Mouse (Mus musculus): ENCODE measurements around the gene Cers3.

The Cers3 gene

DNA sequence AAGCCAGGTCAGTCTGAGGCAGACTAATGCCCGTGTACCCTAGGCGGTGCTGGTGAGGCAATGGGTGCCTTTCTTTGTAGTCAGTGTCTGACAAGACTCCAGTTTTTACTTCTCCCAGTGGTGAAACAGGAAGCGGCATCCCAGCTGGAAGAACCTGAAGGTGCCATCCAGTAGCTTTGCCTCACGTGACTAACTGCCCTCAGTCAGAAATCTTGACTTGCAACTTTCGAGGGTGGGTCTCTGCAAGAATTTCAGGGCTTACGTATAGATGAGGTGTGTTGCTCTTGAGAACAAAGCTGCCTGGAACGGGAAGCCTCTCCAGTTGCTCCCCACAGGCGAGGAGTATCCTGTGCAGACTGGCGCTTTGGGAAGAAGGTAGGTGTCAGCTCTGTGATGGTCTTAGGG, at the start of gene Cers3:
Gene Cers3, plus strand, starts transcription at position 128 of the 405 bp plus-strand sequence.
- ATAC-seq (ENCODE audit: low TSS enrichment) = no peak

DNA sequence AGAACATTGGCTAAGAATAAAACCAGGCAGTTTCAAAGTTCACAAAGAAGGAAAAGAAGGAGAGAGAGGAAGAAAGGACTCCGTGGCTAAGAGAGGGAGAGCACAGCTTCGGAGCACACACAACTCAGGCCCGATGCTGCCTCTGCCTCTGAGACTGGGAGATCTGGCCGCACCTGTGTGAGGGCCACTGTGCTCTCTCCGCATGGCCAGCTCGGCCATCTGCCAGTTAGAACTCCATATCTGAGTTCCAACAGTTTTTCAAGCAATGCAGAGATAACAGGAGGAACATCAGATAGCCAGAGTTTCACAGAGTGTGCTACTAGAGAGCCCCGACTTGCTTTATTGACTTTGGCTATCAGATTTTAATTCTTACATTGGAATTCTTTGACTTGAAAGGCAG, 48.8 kb upstream of the Cers3 start:
- ATAC-seq (ENCODE audit: low TSS enrichment) = no peak

DNA sequence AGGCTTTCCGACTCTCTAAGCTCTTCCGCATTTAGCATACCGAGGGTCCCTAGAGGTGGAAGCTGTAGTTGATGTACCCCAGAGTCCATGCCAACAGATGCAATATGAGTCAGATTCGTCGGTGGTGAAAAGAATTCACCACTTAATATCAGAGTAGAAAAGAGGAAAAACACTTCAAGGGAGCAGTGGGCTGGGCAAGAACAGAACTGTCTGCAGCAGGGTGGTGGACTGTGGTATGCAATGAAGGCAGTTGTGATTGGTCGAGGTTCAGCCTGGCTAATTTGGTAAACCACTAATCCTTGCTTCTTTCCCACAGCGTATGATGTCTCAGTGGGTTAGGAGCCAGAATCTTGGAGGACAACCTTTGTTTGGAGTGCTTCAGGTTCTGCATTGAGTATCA, 40.6 kb upstream of the Cers3 start:
- ATAC-seq (ENCODE audit: low TSS enrichment) = no peak

DNA sequence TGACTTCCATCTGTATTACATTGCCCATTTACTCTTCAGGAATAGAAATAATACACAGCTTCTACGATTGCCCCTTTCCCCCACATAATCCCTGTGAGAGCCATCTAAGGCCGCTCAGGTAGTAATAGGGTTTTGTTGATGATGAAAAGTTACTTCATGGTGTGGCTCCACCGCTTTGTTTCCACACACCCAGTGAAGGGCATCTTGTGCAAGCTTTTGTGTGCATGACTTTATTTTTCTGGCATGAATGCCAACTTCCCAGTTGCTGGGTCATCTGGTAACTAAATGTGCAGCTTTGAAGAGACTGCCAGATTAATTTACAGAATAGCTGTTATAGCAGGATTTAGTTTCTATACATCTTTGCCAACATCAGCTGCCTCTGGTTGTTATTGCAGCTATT, 38.7 kb upstream of the Cers3 start:
- ATAC-seq (ENCODE audit: low TSS enrichment) = no peak

DNA sequence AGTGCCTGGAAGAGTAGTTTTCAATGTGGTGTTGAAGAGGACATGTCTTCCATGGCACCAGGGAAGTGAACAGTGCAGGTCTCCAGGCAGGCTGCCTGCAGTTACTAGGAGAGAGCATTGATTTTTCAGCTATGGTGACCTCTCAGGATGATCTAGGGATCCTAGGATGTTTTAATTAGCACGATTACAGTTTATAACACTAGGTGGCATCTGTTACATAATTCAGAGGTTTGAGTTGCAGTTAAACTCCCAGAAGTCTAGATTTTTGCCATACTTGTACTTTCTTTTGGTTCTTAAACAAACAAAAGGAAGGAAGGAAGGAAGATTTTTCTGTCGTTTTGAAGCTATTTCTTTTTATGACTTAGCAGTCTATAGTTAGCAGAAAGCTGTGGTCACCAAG, 32.1 kb upstream of the Cers3 start:
- no peak for ATAC-seq (ENCODE audit: low TSS enrichment)

DNA sequence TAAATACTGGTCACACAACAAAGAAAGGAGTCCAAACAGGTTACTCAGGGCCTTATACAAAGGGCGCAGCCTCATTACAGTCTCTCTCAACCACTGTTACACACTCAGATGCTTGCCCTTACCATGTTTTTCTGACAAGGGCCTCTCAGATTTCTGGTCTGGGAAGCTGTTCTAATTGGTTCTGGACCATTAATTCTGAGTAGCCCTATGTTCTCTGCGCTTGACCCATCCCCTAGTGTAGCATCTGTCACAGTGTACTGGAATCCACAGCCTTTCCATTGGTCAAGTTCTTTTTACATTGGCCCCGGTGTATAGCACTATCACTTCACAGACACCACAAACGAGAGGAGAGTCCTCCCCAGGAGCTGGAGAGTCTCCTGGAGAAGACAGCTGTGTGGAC, 18.8 kb upstream of the Cers3 start:
- ATAC-seq (ENCODE audit: low TSS enrichment) = no peak

DNA sequence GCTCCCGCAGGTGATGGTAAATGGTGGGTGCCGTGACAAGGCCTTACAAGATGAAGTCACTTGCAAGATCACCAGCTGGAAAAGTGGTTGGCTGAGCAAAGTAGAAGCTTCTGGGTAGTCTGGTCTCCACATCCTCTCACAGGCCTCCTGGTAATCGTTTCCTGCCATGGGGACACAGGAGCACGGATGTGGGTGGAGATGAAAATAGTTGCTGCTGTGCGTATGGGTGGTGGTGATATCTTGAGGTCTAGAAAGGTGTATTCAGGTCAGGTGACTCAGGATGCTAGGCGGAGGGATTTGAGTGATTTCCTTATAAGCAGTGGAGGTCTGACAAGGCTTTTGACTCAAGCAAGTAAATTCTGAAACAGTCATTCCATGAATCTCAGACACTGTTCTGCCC, 18.4 kb upstream of the Cers3 start:
- no peak for ATAC-seq (ENCODE audit: low TSS enrichment)

DNA sequence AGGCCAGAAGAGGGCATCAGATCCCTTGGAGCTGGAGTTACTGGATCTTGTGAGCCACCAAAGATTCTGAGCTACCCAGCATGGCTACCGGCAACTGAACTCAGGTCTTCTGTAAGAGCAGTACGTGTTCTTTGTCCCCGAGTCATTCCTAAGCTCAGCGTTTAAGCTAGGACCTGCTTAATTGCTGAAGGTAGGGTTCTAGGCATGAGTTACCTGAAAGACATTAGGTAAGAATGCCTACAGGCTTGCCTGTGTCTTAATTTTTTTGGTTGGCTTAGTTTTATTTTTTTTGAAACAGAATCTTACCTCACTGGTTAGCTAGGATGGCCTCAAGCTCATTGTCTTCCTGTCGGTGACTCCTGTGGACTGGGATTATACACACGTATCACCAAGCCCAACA, 15.2 kb upstream of the Cers3 start:
- ATAC-seq (ENCODE audit: low TSS enrichment) = no peak

DNA sequence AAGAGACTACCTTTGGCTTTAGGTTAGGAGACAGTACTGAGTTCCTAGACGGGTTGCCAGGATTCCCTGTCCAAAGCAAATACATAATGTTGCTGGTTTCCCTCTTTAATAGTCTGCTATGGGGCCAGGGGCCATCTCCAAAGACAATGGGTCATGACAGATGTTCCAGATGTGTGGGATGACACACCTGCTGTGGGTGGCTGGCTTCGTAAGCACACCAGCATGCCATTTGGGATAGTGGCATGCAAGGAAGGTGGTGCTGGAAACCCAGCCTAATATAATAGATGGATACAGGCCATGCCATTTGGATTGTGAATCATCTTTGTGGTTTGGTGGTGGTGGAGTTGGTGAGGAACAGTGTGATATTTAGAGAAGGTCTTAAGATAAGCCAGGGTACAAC, 14.1 kb upstream of the Cers3 start:
- no peak for ATAC-seq (ENCODE audit: low TSS enrichment)

DNA sequence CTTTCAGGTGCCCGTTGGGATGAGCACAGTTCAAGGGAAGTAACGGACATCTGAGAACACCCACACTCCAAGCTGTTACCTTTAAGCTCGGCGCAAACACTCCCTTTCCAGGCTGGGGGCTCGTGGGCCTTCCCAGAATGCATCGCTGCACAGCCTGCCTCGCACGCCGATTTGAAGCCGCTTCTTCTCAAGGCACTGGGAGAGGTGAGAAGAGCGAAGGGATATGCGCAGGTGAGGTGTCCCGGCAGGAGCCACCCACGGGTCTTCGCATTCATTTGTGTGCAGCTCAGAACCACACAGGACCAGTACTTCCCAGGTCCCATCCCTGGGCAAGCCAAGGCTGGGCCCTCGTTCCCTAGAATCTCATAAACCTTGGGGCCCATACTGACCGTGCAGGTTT, 9.9 kb upstream of the Cers3 start:
- no peak for ATAC-seq (ENCODE audit: low TSS enrichment)

DNA sequence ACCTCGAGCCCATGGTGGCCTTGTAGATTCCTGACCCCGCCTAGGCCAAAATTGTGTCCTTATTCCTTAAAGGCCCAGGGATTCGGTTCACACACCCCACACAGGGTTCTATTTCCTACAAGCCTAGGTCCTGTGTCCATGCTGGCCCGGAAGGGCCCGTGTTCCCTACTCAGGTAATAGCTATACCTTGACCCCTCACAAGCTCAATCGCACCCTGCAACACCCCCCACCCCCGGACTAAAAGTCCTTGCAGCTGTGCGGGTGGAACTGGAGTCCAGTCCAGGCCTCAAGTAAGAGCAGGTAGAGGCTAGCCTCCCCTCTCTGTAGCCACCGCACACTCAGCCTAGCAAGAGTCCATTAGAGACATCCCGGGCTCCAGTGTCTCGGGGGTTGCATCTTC, 9.4 kb upstream of the Cers3 start:
- ATAC-seq (ENCODE audit: low TSS enrichment) = no peak

DNA sequence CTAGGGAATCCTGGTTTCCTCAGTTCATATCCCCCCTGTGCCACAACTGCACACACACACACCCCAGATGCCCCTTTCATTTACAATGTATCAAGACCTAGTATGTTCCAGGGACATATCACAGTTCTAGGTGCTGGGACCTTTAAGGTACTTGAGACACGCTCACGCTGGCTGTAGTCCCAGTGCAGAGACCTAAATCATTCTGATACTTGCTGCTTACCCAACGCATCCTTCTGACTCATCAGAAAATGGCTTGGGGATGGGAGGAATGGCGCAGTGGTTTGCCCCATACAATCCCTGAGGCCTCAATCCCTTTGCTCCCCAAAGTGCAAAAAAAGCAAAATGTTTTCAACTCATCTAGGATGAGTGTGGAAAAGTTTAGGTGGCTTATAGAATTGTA, 8.8 kb upstream of the Cers3 start:
- no peak for ATAC-seq (ENCODE audit: low TSS enrichment)

DNA sequence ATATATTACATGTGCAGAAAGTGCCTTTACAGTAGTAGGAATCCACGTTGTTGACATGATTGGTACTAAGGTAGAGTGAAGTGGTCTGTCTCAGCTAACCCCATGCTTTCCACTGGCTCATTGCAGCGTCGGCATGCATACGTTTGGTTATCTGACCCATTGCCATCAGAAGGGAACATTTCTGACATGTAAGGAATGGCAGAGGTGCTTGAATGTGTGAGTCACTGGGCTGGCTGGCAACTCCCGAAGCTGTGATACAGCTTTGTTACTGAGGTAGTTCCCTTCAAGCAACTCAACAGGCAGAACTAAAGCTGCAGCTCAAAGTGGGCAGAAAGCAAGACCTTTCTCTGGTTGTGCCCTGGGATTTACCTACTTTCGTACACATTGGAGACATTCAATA, 8.3 kb upstream of the Cers3 start:
- ATAC-seq (ENCODE audit: low TSS enrichment) = no peak

DNA sequence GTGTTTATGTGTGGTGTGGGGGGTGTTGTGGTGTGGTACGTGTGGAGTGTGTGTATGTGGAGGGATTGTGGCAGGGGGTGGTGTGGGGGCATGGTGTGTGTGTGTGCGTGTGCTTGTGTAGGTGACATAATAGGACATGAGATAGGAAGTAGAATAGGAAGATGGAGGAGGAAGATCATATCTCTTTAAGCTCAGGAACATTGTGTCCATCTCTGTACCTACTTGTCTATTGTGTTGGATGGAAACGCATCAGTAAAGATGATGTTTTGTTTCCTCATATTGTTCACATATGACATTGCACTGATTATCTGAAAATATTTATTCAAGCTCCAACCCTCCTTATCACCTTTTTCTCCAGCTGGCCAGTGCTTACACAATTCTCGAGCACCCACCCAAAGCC, 5.9 kb upstream of the Cers3 start:
- ATAC-seq (ENCODE audit: low TSS enrichment) = no peak

DNA sequence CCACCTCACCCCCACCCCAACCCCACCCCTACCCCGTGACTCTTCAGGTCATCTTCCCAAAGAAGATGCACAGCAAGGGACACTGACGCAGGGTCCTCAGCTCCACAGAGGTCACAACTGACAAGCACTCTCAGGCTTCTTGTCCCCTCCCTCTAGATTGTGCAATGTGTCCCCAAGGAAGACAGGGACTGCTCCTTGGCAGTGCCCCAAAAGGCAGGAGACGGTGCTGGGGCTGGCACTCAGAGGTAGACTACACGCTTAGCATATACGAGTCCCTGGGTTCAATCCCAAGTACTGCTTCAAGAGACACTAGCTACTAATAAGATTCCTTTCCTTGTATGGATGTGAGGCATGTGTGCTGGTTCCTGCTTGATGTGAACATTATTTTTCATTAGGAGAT, 2.3 kb upstream of the Cers3 start:
- ATAC-seq (ENCODE audit: low TSS enrichment) = no peak

DNA sequence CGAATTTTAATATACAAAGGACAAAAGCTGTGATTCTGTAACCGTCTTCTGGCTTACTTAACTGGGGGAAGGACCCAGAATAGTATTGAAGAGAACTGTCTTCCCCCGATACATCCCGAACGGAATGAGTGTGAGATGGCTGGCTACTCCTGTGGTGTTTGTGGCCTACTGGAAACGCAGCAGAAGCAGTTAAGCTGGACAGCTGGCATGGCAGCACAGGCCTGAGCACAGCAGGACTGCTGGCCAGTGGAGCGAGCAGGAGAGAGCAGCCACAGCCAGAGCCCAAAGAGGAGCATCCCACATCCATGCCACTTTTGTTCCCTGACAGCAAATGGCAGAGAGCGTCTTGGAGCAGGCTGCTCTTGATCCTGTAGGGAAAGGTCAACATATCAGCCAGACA, 1.9 kb upstream of the Cers3 start:
- ATAC-seq (ENCODE audit: low TSS enrichment) = no peak

DNA sequence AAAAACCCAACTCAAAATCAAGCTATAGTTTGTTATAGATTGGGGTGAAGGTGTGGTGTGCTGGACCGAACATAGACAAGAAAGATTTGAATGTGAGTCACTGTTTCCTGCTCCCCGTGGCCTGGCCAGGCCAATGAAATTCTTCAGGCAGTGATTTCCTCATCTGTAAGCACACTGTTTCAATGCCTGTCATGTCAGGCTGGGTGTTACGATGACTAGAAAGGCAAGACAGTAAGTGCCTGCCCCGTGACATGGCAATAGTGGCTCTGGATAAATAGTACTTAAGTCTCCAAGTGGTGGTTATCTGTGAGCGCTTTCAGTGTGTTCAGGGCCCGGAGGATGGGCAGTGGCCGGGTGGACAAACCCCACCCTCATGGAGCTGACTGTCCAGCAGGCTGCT, 3.7 kb downstream of the Cers3 start:
- ATAC-seq (ENCODE audit: low TSS enrichment) = no peak

DNA sequence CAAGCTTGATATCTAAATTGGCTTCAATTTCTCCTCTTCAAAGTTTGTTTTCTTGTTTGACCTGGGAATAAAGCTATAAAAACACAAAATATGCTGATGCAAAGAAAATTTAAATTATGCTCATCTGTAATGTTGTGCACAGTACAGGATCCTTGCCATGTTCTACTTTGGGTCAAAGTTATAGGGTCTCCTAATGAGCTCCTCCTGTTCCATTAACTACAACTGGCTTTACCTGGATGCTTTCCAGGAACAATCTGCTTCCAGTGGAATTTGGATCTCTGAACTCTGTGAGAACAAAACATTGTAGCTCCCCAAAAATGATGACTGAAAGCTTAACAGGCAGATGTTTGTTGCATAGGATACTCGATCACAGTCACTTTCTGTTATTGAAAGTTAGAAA, 6.7 kb downstream of the Cers3 start:
- no peak for ATAC-seq (ENCODE audit: low TSS enrichment)

DNA sequence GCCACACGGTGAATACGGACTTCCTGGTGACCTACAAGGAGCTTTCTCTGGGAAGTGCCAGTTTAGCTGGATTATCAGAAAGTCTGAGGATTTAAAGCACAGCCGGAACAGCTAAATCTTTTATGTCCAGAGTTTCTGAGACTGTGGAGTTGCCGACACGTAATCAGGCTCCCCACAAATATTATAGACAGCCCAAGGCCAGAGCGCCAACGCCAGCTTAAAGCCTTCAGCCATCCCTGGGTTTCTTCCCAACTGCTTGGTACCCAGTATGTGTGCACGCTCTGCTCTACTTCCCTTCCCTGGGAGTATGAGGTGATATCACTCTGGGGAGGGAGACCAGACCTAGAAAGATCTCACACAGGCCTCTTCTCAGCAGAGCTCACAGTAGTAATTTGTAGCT, 10.5 kb downstream of the Cers3 start:
- ATAC-seq (ENCODE audit: low TSS enrichment) = no peak

DNA sequence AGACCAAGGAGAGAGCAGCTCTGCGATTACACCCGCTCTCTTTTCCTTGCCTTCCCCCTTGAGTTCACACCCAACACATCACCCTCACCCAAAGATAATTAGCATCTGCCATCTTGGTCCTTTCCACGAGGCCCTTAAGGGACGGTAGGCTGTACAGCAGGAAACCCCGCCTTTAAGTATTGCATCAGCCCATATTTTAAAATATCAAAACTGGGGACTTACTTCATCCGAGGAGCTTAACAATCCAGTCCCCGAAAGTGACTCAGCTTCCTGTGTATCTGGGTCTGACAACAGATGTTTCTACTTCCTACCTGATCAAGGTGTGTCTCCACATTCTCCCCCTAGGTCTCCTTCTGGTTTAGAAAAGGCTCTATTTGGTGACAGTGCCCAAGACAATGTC, 12.3 kb downstream of the Cers3 start:
- ATAC-seq (ENCODE audit: low TSS enrichment) = no peak

DNA sequence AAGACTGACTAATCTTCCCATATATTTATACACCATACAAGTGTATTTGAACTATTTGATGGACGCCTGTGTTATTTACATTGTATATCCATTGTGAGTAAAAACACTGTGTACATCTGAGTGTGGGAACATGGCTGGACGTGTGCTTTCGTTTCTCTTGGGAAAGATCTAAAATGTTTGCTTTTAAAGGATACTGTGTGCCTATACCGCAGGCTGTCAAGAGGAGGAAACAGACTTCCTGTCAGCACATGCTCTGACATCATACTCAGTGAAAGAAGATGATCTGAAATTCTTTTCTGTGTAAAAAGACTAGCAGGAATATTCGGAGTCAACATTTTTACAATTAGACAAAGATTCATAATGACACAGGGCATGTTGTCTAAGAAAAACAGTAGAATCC, 26.6 kb downstream of the Cers3 start:
- no peak for ATAC-seq (ENCODE audit: low TSS enrichment)

DNA sequence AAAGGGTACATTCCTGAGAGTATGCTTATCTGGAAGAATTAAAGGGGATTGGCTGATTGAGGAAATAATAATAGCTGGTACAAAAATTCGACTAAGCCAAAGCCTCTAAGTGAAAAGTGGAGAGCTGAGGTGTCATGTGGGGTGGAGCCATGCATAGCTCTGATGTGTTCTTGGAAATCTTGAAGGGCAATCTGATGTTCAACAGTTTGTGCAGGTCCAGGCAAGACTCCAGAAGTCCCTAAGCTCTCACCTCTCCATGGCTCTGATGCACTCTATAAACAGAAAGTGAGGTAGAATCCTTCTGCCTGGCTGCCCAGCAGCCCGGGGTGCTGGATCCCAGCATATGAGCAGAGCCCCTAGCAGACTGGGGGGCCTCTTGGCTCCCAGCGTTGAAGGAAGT, 27.4 kb downstream of the Cers3 start:
- no peak for ATAC-seq (ENCODE audit: low TSS enrichment)

DNA sequence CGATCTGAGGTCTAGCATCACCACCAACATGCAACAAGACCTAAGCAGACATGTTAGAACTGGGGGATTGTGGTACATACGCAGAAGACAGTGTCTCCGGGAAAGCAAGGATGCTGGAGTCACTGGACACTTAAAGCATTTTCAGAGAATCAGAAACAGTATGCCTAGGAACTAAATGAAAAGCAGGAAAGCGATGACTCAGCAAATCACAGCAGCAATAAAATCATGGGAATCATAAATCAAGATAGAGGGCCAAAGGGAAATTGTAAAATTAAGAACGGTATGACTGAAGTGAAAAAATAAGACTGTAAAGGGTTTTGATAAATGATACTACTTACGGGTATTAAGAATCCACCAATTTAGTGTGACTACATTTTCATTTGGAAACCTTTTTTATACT, 27.9 kb downstream of the Cers3 start:
- ATAC-seq (ENCODE audit: low TSS enrichment) = no peak

DNA sequence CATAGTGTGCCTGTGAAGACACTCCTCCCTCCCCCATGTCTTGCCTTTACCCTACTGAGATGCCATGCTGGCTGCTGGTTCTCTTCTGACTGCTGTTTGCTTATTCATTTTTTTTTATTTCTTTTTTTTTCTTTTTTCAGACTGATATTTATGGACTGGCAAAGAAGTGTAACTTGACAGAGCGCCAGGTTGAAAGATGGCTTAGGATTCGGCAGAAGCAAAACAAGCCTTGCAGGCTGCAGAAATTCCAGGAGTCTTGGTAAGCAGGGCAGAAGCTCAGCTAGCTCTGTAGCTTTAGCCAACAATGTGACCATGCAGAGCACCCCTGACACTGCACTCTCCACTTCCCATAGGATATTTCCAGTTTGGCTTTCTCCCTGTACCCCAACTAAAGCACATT, 36.1 kb downstream of the Cers3 start:
- ATAC-seq (ENCODE audit: low TSS enrichment) = peak; percentile 77
